Mouse (Mus musculus): ENCODE data around the gene H2-DMb2. TPM values are rescaled to one million over a fixed set of nuclear protein-coding genes. Genes with fewer than 3 reads are reported as not detected.

H2-DMb2 gene
- 10 to 100 TPM in 2 of 3 experiments, 1 to 10 TPM in 1; 9.2 to 14.4 (median 11.3) TPM for polyA plus RNA-seq (2017; shearing (Covaris generic))

DNA sequence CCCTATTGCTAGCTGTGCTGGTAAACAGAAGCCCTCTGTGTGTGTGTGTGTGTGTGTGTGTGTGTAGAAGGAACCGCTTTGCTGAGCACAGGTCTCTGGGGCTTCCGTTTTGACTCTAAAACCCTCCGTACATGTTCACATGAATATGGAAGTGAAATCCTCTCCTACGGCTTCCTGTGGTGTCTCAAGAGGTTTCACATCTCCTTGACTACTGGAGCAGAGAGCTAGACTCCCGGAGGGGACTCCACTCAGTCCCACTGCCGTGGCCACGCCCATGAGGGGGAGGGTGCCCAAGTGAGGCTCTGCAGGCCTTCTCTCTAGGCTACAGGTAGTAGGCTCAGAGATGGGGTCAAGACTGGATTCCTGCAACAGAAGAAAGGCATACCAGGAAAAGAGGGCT is at the start of gene H2-DMb2:
Gene H2-DMb2 (plus strand): TSS at position 275 of the 400 bp plus-strand sequence.
- peak; percentile 81 for ATAC-seq

DNA sequence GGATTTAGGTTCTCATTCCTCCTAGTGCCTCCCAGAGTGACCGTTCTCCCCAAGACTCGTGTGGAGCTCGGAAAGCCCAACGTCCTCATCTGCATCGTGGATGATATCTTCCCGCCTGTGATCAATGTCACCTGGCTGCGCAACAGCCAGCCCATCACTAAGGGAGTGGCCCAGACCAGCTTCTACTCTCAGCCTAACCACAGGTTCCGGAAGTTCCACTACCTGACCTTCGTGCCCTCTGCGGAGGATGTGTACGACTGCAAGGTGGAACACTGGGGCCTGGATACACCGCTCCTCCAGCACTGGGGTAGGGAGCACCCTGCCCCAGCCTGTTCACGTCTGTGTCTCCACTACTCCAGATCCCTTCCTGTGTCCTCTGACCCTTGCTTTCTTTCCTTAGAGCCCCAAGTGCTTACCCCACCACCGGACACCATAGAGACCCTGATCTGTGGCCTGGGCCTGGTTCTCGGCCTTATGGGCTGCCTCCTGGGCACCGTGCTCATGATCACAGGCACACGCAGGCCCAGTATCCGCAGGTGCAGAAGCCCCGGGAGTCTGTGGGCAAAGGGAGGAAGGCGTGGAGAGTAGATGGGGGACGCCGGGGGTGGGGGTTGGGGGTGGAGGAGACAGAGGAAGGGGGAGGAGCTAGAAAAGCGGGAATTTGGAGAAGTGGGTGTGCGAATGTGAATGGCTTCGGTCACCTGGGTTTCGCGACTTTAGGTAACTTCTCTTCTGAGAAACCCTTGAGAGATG is 48.6 kb upstream of the H2-DMb2 start:
- ATAC-seq: no peak

- no peak for ATAC-seq
These were observed 46.6 kb upstream of the H2-DMb2 start for GRCm38 (mm10) chr17:34096497-34097010.

DNA sequence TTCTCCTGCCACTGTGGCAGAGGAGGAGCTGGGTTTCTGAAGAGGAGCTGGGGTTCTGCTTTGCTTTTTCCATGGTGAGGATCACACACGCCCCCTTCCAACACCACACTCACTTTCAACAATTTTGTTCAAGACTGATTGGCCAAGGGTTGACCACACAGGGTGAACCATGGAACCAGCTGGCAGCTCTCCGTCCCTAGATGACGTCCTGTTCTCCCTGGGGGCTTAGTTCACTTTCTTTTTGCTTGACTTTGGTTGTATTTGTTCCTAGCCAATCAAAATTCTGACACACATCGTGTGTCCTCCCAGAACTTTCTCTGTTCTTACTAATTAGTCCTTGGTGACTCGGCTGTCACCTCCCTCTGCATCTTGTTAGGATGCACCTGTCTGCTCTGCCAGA is 45.8 kb upstream of the H2-DMb2 start:
- no peak for ATAC-seq

DNA sequence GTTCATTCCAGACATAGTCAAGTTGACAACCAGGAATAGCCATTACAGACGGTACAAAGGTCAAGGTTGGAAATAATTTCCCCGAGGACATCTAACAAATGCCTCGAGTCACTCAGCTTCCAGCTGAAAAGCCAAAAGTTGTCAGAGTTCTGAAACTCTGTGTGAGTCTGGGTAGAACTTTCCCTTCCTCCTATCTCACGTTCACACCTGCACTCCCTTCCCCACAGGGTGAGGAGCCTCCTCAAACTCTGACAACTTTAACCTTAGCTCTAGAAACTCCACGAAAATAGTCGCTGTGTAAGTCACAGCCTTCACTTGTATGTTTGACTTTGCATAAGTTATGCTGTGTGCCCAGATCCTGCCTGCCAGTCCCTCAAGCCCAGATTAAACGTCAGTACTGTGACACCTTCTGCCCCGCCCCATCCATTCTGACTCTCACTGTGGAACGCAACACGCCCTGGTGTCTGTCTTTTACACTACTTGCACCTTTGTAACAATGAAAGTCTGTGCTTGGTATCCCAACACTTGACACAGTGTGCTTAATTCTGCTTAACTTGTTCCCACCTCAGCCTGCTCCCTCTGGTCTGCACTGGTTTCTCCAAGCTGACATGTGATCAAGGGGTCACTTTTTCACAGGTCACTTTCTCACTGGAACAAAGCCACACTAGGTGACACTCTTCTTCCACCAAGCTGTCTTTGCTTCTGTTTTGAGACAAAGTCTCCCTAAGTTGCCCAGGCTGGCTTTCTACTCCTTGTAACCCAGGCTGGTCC is 44.2 kb upstream of the H2-DMb2 start:
- ATAC-seq: no peak

- no peak for ATAC-seq
These were observed 43.6 kb upstream of the H2-DMb2 start for GRCm38 (mm10) chr17:34099531-34099930.

DNA sequence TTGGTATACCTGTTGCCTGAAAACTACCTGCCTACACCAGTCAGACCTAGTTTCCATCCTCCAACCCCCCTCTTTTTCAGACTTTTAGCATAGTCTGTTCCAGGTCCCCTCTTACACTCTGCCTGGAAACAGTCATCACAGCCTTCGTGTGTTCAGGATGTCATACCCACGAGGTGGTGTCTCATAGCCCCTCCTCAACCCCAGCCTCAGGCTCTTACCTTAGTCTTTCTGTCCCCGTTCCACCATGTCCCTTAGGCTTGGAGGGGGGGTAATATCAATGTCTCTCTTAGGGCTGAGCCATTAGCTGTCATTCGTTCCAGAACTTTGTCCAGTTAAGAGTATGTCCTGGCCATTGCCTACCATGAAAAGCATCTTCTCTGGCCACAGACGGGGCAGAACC is 41.9 kb upstream of the H2-DMb2 start:
- no peak for ATAC-seq

- peak; percentile 77 for ATAC-seq
These were observed 41.5 kb upstream of the H2-DMb2 start for GRCm38 (mm10) chr17:34101604-34102032.

DNA sequence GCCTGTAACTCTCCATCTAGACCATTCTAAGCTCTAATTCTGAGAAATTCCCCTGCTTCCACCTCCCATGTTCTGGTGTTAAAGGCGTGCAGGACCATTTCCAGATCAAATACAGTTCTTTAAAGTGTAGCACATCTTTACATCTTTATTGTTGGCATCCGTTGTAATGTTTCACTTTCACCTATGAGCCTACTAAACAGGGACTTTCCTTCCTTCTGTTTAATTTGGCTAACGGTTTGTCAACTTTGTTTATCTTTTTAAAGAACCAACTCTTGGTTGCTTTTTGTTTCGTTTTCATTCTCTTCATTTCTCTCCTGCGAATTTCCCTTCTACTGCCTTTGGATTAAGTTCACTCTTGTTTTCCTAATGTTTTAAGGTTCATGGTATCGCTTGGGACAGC is 40.3 kb upstream of the H2-DMb2 start:
- ATAC-seq: peak; percentile 72

DNA sequence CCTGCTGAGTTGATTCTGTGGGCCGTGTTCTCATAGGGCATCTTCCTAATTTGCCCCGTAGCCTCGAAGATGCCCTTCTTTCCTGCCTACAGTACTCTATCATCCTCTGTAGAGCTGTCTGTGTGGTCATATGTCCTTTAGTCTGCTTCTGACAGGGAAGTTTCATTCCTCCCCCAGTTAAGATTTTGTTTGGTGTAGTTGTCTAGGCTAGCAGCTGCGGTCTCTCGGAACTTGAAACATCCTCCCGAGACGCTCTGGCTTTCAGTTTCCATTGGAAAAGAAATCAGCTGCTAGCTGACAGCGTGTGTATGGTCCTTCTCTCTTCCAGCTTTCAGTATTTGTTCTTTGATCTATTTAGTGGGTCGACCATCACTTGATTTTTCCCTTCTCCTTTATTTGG is 38.3 kb upstream of the H2-DMb2 start:
- no peak for ATAC-seq

DNA sequence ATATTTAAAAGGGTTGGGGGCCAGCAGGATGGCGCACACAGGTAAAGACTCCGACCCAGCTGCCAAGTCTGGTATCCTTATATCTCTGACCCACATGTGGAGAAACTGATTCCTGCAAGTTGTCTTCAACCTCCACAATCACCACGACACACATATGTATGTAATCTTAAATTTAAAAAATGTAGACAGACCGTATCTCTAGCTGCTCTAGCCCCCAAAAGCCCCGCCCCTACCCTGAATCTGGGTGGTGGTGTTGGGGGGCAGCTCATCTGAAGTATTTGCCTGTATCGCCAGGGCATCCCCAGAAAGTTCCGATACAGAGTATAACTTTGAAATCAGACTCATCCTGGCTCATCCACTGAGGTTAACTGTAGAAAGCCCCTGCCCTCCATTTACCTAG is 36.6 kb upstream of the H2-DMb2 start:
- ATAC-seq: no peak

DNA sequence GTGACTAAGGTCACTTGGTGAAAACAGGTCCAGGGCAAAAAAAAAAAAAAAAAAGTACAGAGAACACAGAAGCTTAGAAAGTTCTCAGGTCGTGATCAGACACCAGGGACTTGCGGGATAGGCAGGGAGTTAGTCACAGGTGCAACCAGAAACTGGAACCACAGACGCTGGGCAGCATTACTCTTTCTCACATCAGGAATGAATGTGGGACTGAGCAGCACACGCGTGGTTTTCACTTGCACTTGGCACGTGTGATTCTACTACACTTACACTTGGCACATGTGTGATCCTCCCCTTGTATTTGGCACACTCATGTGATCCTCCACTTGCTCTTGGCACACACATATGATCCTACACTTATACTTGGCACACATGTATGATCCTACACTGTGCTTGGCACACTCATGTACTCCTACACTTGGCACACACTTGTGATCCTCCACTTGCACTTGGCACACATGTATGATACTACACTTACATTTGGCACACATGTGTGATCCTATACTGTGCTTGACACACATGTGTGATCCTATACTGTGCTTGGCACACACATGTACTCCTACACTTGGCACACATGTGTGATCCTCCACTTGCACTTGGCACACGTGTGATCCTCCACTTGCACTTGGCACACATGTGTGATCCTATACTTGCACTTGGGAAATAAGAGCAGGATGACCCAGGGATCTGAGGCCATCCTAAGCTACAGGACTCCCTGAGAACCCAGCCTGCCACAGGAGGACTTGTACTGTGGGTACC is 35.8 kb upstream of the H2-DMb2 start:
- ATAC-seq: no peak

DNA sequence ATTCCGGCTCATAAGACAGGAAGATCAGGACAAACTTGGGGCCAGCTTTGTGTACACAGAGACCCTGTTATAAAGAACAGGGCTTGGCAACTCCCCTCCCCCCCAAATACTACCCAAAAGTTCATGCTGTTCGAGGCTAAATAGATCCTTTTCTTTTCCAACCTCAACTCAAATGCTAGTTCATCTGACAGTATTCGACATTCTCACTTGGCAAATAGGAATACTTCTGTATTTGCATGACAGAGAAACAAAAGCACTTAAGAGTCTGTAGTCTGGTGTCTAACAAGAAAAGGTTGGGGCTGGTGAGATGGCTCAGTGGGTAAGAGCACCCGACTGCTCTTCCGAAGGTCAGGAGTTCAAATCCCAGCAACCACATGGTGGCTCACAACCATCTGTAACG is 34.6 kb upstream of the H2-DMb2 start:
- ATAC-seq: no peak

DNA sequence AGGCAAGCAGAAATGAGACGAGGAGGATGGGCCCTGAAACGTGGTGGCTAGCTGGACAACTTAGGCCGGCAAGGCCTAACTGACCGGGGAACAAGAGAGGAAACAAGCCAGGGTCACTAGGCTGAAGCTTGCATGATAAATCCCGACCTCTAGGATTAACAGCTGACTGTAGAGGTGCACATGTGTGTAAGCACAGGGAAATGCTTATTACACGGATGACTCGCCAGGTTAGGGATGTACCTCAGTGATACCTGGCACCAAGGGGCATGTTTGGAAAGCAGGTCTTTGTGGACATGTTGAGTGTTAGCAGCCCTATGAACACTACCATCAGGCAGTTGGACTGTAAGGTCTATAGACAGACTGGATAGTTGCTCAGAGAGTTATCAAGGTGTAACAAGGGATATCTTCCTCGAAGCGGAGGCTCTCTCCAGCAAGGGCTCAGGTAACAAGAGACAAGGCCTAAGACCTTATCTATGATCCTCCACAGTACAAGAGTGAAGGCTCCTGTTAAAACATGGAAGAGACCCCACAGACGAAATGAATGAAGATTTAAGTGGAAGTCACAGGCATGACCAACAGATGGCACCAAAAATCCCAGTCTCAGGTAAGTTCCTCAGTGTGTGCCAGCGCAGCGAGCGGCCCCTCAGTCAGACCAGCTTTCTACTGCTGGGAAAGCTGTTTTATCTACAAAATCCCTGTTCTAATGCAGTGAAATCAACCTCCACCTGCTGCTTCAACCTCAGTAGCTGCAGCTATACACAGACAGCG is 33.9 kb upstream of the H2-DMb2 start:
- ATAC-seq: no peak

GRCm38 (mm10) chr17:34109806-34110195 is 33.3 kb upstream of the H2-DMb2 start:
- ATAC-seq: no peak

DNA sequence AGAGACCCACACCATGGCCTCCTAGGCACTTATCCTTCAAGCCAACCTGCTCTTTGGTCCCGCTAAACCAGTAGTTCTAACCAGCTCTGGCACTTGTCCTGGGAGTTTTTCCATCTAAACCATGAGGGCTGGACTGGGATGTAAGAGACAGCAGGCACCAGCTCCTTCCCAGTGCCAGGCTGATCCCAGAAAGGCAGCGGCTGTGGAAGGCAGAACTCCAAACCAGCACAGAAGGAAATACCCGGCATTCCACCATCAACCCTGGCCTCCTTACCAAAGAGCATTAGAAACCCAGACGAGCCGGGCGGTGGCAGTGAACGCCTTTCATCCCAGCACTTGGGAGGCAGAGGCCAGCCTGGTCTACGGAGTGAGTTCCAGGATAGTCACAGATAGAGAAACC is 32.8 kb upstream of the H2-DMb2 start:
- no peak for ATAC-seq

- ATAC-seq: no peak
These were observed 29.0 kb upstream of the H2-DMb2 start for GRCm38 (mm10) chr17:34114114-34114513.

GRCm38 (mm10) chr17:34116736-34117370 is 26.3 kb upstream of the H2-DMb2 start:
- ATAC-seq: no peak

- ATAC-seq: no peak
These were observed 25.5 kb upstream of the H2-DMb2 start for GRCm38 (mm10) chr17:34117421-34118112.

DNA sequence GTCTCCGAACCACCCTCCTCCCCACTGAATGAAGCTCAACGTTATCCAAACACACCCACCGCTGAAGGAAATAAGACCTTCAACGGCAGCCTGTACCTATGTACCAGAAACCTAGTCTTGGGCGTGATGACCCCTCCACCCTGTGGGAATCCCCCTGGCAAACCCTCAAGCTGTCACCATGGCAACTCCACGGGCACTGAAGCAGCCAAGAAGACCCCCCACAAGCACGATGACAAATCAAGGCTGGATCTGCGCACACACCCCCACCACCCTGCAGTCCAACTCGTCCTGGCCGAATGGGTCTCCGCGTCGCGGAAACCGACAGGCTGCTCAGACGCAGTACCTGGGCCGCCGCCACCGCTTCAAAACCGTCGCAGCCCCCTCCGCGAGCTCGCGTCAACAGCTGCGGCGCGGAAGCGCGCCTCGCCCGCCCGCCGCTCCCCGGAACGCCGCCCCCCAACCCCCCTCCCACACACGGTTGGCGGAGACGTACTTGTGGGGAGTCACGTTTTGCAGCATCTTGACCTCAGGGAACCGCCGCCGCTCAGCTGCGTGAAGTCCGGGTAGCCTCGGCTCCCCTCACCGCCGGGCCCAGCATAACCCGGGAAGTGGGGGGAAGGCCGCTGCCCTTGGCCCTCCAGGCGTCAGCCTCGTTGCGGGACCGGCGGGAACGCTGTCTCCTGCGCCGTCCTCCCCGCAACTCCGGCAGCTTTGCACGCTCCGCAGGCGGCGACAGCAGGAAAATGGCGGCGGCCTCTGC is 24.8 kb upstream of the H2-DMb2 start:
- no peak for ATAC-seq

All from inflammation-experienced regulatory T-cells, adult 6 months (primary cell).